Mouse (Mus musculus): ENCODE data around the gene Zbtb5. TPM values are rescaled to one million over a fixed set of nuclear protein-coding genes. Genes with fewer than 3 reads are reported as not detected.

The Zbtb5 gene
- total and polyA plus RNA-seq, 2 experiments, result 6.9 to 11.1 TPM

DNA sequence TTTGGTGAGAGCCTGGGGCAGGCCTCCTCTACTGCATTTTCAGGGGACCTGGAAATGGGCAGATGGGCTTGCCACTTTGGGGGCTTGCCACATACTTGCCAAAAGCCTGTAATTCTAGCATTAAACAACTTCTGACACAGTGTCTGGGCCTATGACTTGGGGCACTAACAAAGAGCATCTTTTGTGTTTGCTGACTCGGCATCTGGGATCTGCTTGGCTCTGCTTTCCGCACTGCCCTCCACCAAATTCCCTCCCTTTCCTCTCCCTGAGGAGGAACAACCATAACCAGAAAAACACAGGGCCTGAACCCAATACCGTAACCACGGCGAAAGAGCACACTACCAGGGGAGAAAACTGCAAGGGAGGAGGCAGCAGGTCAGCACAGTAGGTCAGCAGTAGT lies 21.7 kb downstream of the Zbtb5 start:
- no peak for TF ChIP-seq POLR2A (IDR thresholded peaks at IDR 0.05; ENCODE audit: extremely low read depth, insufficient read depth, low read length)
- no peak for TF ChIP-seq CTCF (IDR thresholded peaks at IDR 0.05; ENCODE audit: low read depth, low read length)

DNA sequence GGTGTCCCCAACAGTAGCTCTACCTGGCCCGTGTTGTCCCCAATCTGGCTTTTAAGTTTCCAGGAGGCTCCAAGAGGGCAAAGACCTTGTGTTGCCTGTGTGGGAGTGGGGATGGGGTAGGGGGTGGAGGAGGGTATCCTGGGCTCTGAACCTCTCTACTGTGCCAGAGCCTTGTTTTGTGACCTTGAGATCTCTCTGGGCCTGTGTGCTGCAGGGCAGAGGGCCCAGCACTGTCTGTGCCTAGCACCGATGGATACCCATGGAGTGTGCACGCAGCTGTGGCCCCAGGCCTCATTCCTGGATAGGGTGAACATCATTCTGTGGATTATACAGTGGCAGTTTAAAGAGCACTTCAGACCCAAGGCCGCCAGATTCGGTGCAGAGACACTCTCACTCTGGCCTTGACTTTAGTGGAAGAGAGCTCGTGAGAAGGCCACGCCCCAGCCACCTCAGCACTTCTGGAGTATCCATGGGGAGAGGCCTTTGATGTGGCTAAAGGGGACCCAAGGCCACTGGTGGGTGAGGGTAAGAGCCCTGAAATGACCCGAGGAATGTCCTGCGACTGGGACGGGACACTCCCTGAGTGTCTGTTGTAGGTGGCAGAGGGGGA lies 29.0 kb downstream of the Zbtb5 start:
- peaks cover 28% of the 10 kb centered on the region for H3K4me1 ChIP-seq (ENCODE audit: control insufficient read depth, insufficient read depth, low read length)
- H3K4me3 ChIP-seq (ENCODE audit: insufficient read depth, low read depth, low read length), result peak overlapping the region; percentile 74
- DNase-seq (ENCODE audit: extremely low read depth, low read depth, low spot score), result peak; percentile 86
- peaks cover 33% of the 10 kb centered on the region for H3K36me3 ChIP-seq (ENCODE audit: control insufficient read depth, insufficient read depth, low read length)
- no peaks in the 10 kb centered on the region for H3K27me3 ChIP-seq (ENCODE audit: control insufficient read depth, insufficient read depth, low read length)
- H3K27ac ChIP-seq (replicated peaks; ENCODE audit: insufficient read depth, low read depth, low read length), result peak overlapping the region; percentile 100
- no peak for TF ChIP-seq CTCF (IDR thresholded peaks at IDR 0.05; ENCODE audit: low read depth, low read length)
- TF ChIP-seq POLR2A (IDR thresholded peaks at IDR 0.05; ENCODE audit: extremely low read depth, insufficient read depth, low read length), result no peak
- 26% methylated on average over 10 of the region's 10 CpGs for WGBS
- peaks cover 9% of the 10 kb centered on the region; the same call in 1 of the 2 replicates for H3K79me2 ChIP-seq (ENCODE audit: control insufficient read depth, insufficient read depth, low read length)
- H3K9ac ChIP-seq (ENCODE audit: low read depth, low read length), result peak overlapping the region; percentile 93

More for the DNA sequence above, 21.7 kb downstream of the Zbtb5 start:
- H3K27me3 ChIP-seq (ENCODE audit: control insufficient read depth, insufficient read depth, low read length), result no peaks in the 10 kb centered on the region
- DNase-seq (ENCODE audit: extremely low read depth, low read depth, low spot score), result no peak
- H3K4me1 ChIP-seq (ENCODE audit: control insufficient read depth, insufficient read depth, low read length), result no peaks in the 10 kb centered on the region
- peaks cover 6% of the 10 kb centered on the region; the same call in 1 of the 2 replicates for H3K79me2 ChIP-seq (ENCODE audit: control insufficient read depth, insufficient read depth, low read length)
- H3K27ac ChIP-seq (replicated peaks; ENCODE audit: insufficient read depth, low read depth, low read length), result no peak overlapping the region
- 82% methylated on average over 5 of the region's 5 CpGs for WGBS
- no peak overlapping the region for H3K9ac ChIP-seq (ENCODE audit: low read depth, low read length)
- no peak overlapping the region for H3K4me3 ChIP-seq (ENCODE audit: insufficient read depth, low read depth, low read length)
- H3K36me3 ChIP-seq (ENCODE audit: control insufficient read depth, insufficient read depth, low read length), result peaks cover 53% of the 10 kb centered on the region

- 20% methylated on average over 11 of the region's 11 CpGs for WGBS
- Histone ChIP-seq H3K27ac (replicated peaks; ENCODE audit: insufficient read depth, low read depth, low read length) (peak overlapping the region; percentile 100), H3K36me3 (ENCODE audit: control insufficient read depth, insufficient read depth, low read length) (peaks cover 28% of the 10 kb centered on the region), H3K79me2 (ENCODE audit: control insufficient read depth, insufficient read depth, low read length) (peaks cover 9% of the 10 kb centered on the region; the same call in 1 of the 2 replicates), H3K4me3 (ENCODE audit: insufficient read depth, low read depth, low read length) (peak overlapping the region; percentile 74), H3K27me3 (ENCODE audit: control insufficient read depth, insufficient read depth, low read length) (no peaks in the 10 kb centered on the region), H3K4me1 (ENCODE audit: control insufficient read depth, insufficient read depth, low read length) (peaks cover 30% of the 10 kb centered on the region), H3K9ac (ENCODE audit: low read depth, low read length) (peak overlapping the region; percentile 93)
- DNase-seq (ENCODE audit: extremely low read depth, low read depth, low spot score), result no peak
- TF ChIP-seq POLR2A (IDR thresholded peaks at IDR 0.05; ENCODE audit: extremely low read depth, insufficient read depth, low read length), result no peak
- no peak for TF ChIP-seq CTCF (IDR thresholded peaks at IDR 0.05; ENCODE audit: low read depth, low read length)
Measured at GRCm38 (mm10) chr4:44982440-44983130, 29.6 kb downstream of the Zbtb5 start.

DNA sequence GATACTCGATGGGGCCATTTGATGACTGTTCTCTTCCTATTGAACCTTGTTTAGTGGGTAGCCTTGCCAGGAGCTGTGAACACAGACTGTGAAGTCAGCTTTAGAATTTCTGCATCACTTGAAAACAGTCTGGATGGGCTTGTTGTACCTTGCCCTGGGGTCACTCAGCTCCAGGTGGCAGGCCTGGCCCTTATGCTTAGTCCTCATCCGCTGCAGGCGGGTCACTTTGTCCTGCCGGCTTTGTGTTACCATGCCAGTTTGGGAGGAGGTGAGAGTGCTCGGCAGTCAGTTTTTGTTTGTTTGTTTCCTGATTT lies 30.3 kb downstream of the Zbtb5 start:
- Histone ChIP-seq H3K9ac (ENCODE audit: low read depth, low read length) (peak overlapping the region; percentile 93), H3K27ac (replicated peaks; ENCODE audit: insufficient read depth, low read depth, low read length) (peak overlapping the region; percentile 100), H3K27me3 (ENCODE audit: control insufficient read depth, insufficient read depth, low read length) (no peaks in the 10 kb centered on the region), H3K4me3 (ENCODE audit: insufficient read depth, low read depth, low read length) (peak overlapping the region; percentile 74), H3K36me3 (ENCODE audit: control insufficient read depth, insufficient read depth, low read length) (peaks cover 23% of the 10 kb centered on the region), H3K4me1 (ENCODE audit: control insufficient read depth, insufficient read depth, low read length) (peaks cover 32% of the 10 kb centered on the region), H3K79me2 (ENCODE audit: control insufficient read depth, insufficient read depth, low read length) (peaks cover 9% of the 10 kb centered on the region; the same call in 1 of the 2 replicates)
- 0 out of 2 replicates have a peak, but pooled peaks have one; percentile 17 for TF ChIP-seq POLR2A (IDR thresholded peaks at IDR 0.05; ENCODE audit: extremely low read depth, insufficient read depth, low read length)
- TF ChIP-seq CTCF (IDR thresholded peaks at IDR 0.05; ENCODE audit: low read depth, low read length), result no peak
- DNase-seq (ENCODE audit: extremely low read depth, low read depth, low spot score), result peak; percentile 92
- 9% methylated on average over 5 of the region's 5 CpGs for WGBS

- H3K27me3 ChIP-seq (ENCODE audit: control insufficient read depth, insufficient read depth, low read length), result no peaks in the 10 kb centered on the region
- peak within 1 kb of the TSS; percentile 100 for H3K27ac ChIP-seq (replicated peaks; ENCODE audit: insufficient read depth, low read depth, low read length)
- under 1% methylated on average over 40 of the region's 40 CpGs for whole genome bisulfite sequencing
- peaks cover 9% of the 10 kb centered on the region; the same call in 1 of the 2 replicates for H3K79me2 ChIP-seq (ENCODE audit: control insufficient read depth, insufficient read depth, low read length)
- peaks cover 19% of the 10 kb centered on the region for H3K36me3 ChIP-seq (ENCODE audit: control insufficient read depth, insufficient read depth, low read length)
- H3K4me3 ChIP-seq (ENCODE audit: insufficient read depth, low read depth, low read length), result peak within 1 kb of the TSS; percentile 74
- peak within 1 kb of the TSS; percentile 93 for H3K9ac ChIP-seq (ENCODE audit: low read depth, low read length)
- peak; percentile 17; the same call in 1 of the 2 replicates for TF ChIP-seq CTCF (IDR thresholded peaks at IDR 0.05; ENCODE audit: low read depth, low read length)
- TF ChIP-seq POLR2A (IDR thresholded peaks at IDR 0.05; ENCODE audit: extremely low read depth, insufficient read depth, low read length), result peak; percentile 92
- peak; percentile 81 for DNase-seq (ENCODE audit: extremely low read depth, low read depth, low spot score)
- H3K4me1 ChIP-seq (ENCODE audit: control insufficient read depth, insufficient read depth, low read length), result peaks cover 36% of the 10 kb centered on the region
Measured at GRCm38 (mm10) chr4:44981280-44981973, 30.8 kb downstream of the Zbtb5 start, which contains the start of gene Grhpr. Gene Grhpr, plus strand, starts transcription at chr4:44981395.

All from liver, adult 2 months (tissue).